Mouse (Mus musculus) kidney, postnatal 0 days (tissue): Measurements from ENCODE around the gene Oas3. TPM values are rescaled to one million over a fixed set of nuclear protein-coding genes. Genes with fewer than 3 reads are reported as not detected.

Experiments
- ATAC-seq: fragments of 200-750 bp; cut with Nextera tagmentation; replicated peaks from 2 replicates; pipeline ENCODE4 v1.8.0; 2017; ENCODE audit warnings: low read depth, moderate number of reproducible peaks, moderate TSS enrichment, moderate library complexity; ENCODE audit not compliant: low FRiP score
- DNase-seq: peaks from one replicate; pipeline ENCODE4 v3.0.0-alpha.2; 2016; ENCODE audit warnings: low spot score
- H3K27ac ChIP-seq: fragments of 300-500 bp; sonication (generic); 2 replicates; pipeline ENCODE4 v1.5.1; 2014; ENCODE audit warnings: mild to moderate bottlenecking
- H3K27me3 ChIP-seq: fragments of 300-500 bp; sonication (generic); 2 replicates; pipeline ENCODE4 v1.6.1; 2014; ENCODE audit warnings: low read length, mixed read lengths; ENCODE audit not compliant: insufficient read depth
- H3K36me3 ChIP-seq: fragments of 300-500 bp; sonication (generic); 2 replicates; pipeline ENCODE4 v1.6.1; 2014; ENCODE audit warnings: low read length, mixed read lengths; ENCODE audit not compliant: insufficient read depth
- H3K4me1 ChIP-seq: fragments of 300-500 bp; sonication (generic); replicated peaks from 2 replicates; pipeline ENCODE4 v1.6.1; 2014; ENCODE audit warnings: antibody characterized with exemption, low read length, mixed read lengths; ENCODE audit not compliant: insufficient read depth
- H3K4me2 ChIP-seq: fragments of 300-500 bp; sonication (generic); 2 replicates; pipeline ENCODE4 v1.6.1; 2014; ENCODE audit warnings: mild to moderate bottlenecking, low read length, moderate library complexity, mixed read lengths
- H3K4me3 ChIP-seq: fragments of 300-500 bp; sonication (generic); replicated peaks from 2 replicates; pipeline ENCODE4 v1.5.1; 2014; ENCODE audit warnings: low read depth, low read length
- H3K9ac ChIP-seq: fragments of 300-500 bp; sonication (generic); 2 replicates; pipeline ENCODE4 v1.6.1; 2014; ENCODE audit warnings: low read depth, low read length
- H3K9me3 ChIP-seq: fragments of 300-500 bp; sonication (generic); replicated peaks from 2 replicates; pipeline ENCODE4 v1.6.1; 2016; ENCODE audit warnings: low read length, inconsistent platforms, mixed read lengths
- CTCF ChIP-seq: IDR thresholded peaks from 2 replicates; pipeline ENCODE4 v1.5.1; 2016; ENCODE audit warnings: antibody characterized with exemption, low read depth, mild to moderate bottlenecking, moderate library complexity
- WGBS: fragments of 180-500 bp; shearing (Covaris S2); extraction: QIAGEN DNeasy Blood & Tissue Kit; methylation state at CpG from one replicate; pipeline ENCODE4 v1.1.7; 2014; 5-methylcytosine and 5-hydroxymethylcytosine counted together
- polyA plus RNA-seq: library from polyadenylated mRNA; unstranded; fragments of >200 nt; fragmentation: Nextera tagmentation; extraction: Ambion mirVana; gene quantifications from 2 replicates; pipeline ENCODE4 v1.2.1, GENCODE M21; 2015

Gene Oas3
- polyA plus RNA-seq, 1 experiment from 2014 or later, result 0.21 TPM

DNA sequence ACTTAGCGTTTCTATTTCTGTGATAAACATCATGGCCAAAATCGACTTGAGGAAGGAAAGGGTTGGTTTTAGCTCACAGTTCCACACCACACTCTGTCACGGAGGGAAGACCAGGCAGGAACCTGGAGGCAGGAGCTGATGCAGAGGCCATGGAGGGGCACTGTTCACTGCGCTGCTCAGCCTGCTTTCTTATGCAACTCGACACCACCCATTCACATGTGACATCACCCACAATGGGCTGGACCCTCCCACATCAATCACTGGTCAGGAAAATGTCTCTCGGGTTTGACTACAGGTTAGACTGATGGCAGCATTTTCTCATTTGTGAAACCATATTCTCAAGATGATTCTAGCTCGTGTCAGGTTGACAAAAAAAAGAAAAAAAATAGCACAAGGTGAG is 56.5 kb downstream of the Oas3 start:
- no peak overlapping the region for H3K4me3 ChIP-seq
- no peak overlapping the region for H3K27ac ChIP-seq
- ATAC-seq (no peak), DNase-seq (no peak)
- no peak for TF ChIP-seq CTCF
- no peaks in the 10 kb centered on the region for H3K4me1 ChIP-seq
- WGBS, result 58% methylated on average over 7 of the region's 7 CpGs
- H3K9me3 ChIP-seq, result no peaks in the 10 kb centered on the region
- H3K27me3 ChIP-seq, result no peaks in the 10 kb centered on the region
- H3K4me2 ChIP-seq, result no peak overlapping the region
- no peak overlapping the region for H3K9ac ChIP-seq
- H3K36me3 ChIP-seq, result no peaks in the 10 kb centered on the region

DNA sequence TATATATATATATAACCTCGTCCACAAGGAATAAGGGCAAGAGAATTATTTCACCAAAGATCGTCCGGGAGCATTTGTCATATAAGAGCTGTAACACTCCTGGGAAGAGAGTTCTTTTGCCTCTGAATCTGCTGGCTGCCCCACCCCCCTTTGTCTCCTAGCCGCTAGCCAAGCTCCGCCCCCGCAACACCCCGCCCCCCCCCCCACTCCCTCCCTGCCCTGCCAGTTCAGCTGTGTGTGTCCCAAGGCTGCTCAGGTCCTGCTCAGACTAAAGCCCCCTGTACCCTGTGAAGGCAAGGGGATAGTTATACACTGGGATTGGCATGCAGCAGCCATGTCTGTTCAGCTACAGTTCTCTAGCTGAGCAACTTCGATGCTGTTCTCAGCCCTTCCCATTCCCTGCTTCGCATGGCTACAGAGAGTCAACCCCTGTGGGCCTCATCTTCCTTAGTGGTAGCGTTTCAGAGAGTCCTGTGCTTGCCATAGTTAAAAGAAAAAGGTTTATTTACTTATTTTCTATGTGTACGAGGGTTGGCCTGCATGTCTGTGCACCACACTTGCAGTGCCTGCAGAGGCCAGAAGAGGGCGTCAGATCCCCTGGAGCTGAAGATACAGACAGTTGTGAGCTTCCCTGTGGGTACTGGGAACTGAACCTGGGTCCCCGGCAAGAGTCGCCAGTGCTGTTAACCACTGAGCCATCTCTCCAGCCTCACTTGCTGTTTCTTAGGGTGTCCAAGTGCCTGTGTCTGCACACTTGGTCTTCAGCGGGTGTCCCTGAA is 58.7 kb downstream of the Oas3 start:
- H3K4me3 ChIP-seq, result no peak overlapping the region
- peak; percentile 27; the same call in 1 of the 2 replicates for TF ChIP-seq CTCF
- no peak overlapping the region for H3K27ac ChIP-seq
- no peaks in the 10 kb centered on the region for H3K36me3 ChIP-seq
- no peak overlapping the region for H3K4me2 ChIP-seq
- H3K4me1 ChIP-seq, result no peaks in the 10 kb centered on the region
- H3K9ac ChIP-seq, result no peak overlapping the region
- 0 out of 2 replicates have a peak, but pooled peaks cover 6% of the 10 kb centered on the region for H3K27me3 ChIP-seq
- ATAC-seq (no peak; the same call in 1 of the 2 replicates), DNase-seq (peak; percentile 46)
- WGBS, result 49% methylated on average over 15 of the region's 15 CpGs
- H3K9me3 ChIP-seq, result no peaks in the 10 kb centered on the region

DNA sequence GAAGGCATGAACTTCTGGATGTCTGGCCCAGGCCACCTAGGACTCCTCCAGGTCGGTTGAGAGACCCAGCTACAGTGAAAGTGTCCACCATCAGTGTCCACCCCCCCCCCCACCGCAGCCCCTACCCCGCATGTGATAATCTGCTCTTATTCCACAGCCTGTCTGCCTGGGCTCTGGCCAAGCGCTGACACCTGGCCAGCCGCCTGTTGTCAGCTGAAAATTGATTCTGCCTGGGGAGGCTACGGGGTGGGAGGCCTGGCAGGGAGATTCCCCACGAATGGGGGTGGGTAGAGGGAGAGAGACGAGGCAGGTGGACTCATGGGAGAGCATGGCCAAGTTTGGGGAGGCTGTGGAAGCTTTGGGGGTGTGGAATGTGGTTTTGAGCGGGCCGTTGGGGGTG is 60.3 kb downstream of the Oas3 start:
- Histone ChIP-seq H3K36me3 (no peaks in the 10 kb centered on the region), H3K4me3 (no peak overlapping the region), H3K27ac (no peak overlapping the region), H3K9ac (no peak overlapping the region), H3K4me2 (no peak overlapping the region), H3K27me3 (0 out of 2 replicates have a peak, but pooled peaks cover 6% of the 10 kb centered on the region), H3K4me1 (no peaks in the 10 kb centered on the region), H3K9me3 (no peaks in the 10 kb centered on the region)
- ATAC-seq (no peak), DNase-seq (no peak)
- TF ChIP-seq CTCF, result no peak
- 64% methylated on average over 10 of the region's 10 CpGs for whole genome bisulfite sequencing

DNA sequence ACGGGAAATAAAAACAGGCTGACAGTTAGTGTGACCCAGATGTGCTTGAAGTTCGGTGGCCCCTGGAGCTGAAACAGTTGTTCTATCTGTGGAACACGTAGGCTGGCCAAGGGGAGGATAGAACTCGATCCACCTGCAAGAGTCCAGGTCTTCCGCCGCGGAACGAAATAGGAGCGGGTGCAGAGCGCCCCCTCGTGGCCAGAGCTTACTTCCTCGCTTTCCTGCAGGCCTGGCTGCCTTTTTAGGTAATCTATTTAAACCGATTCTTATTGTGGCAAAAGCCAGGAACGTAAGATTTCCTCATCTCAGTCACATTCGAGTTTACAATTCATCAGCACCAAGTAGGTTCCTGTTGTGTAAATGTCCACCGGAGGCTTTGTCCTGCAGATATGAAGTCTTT is 63.1 kb downstream of the Oas3 start:
- peak; percentile 96 for TF ChIP-seq CTCF
- no peak overlapping the region for H3K9ac ChIP-seq
- ATAC-seq, result no peak
- H3K27ac ChIP-seq, result no peak overlapping the region
- H3K4me1 ChIP-seq, result no peaks in the 10 kb centered on the region; the same call in none of the 2 replicates
- 3% methylated on average over 16 of the region's 16 CpGs for WGBS
- no peak overlapping the region for H3K4me2 ChIP-seq
- H3K4me3 ChIP-seq, result no peak overlapping the region
- peaks cover 26% of the 10 kb centered on the region for H3K27me3 ChIP-seq
- no peaks in the 10 kb centered on the region for H3K36me3 ChIP-seq
- H3K9me3 ChIP-seq, result no peaks in the 10 kb centered on the region
- peak; percentile 85 for DNase-seq

DNA sequence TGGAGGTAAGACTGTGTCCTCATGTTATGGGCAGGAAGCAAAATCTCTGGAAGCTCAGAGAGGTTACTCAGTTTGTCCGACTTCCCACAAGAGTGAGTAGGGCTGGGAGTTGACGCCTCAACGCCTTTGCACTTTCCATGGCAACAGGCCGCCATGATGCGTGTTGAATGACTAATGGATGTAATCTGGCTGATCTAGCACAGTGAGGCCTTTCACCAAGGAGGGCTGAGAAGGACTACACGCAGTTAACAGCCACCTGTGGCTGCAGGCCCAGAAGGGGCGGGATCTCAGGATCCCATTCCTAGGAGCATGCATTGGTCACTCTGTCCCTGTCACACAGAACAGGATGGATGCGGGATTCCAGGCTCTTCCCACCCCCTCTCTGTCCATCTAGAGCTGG is 64.7 kb downstream of the Oas3 start:
- no peak for ATAC-seq
- TF ChIP-seq CTCF, result no peak
- H3K9ac ChIP-seq, result no peak overlapping the region
- no peak for DNase-seq
- H3K9me3 ChIP-seq, result no peaks in the 10 kb centered on the region
- no peak overlapping the region for H3K4me3 ChIP-seq
- no peaks in the 10 kb centered on the region for H3K36me3 ChIP-seq
- peaks cover 26% of the 10 kb centered on the region for H3K27me3 ChIP-seq
- no peak overlapping the region for H3K4me2 ChIP-seq
- no peak overlapping the region for H3K27ac ChIP-seq
- 61% methylated on average over 8 of the region's 8 CpGs for WGBS
- H3K4me1 ChIP-seq, result no peaks in the 10 kb centered on the region; the same call in none of the 2 replicates

DNA sequence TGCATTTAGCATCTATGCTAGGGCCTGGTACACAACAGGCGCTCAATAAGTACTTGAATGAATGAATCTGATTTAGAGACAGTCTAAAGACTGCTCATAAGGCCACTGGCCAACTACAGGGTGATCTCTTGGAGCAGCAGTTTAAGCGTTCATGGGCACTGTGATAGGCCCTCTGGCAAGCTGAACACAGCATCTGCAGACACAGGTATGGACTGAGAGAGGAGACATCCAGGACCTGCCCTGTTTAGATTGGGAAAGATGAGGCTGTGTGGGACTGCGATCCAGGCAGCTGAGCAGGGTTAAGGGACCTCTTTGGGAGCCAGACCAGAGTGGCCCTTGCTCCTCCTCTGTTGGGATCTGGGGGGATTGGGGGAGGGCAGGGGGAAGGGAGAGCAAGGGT is 65.6 kb downstream of the Oas3 start, which contains the start of gene Dtx1:
Gene Dtx1, minus strand, starts transcription at position 101 of the 400 bp plus-strand sequence.
- H3K9me3 ChIP-seq, result no peaks in the 10 kb centered on the region
- WGBS, result 35% methylated on average over 3 of the region's 3 CpGs
- no peak within 1 kb of the TSS for H3K27ac ChIP-seq
- H3K36me3 ChIP-seq, result no peaks in the 10 kb centered on the region
- H3K9ac ChIP-seq, result peak within 1 kb of the TSS; percentile 47
- ATAC-seq (no peak), DNase-seq (no peak)
- TF ChIP-seq CTCF, result no peak
- peak within 1 kb of the TSS; percentile 41 for H3K4me3 ChIP-seq
- H3K4me1 ChIP-seq, result no peaks in the 10 kb centered on the region; the same call in none of the 2 replicates
- H3K4me2 ChIP-seq, result peak within 1 kb of the TSS; percentile 70
- peaks cover 26% of the 10 kb centered on the region for H3K27me3 ChIP-seq
